Mouse (Mus musculus): ENCODE data around the gene Ankrd12.

DNA sequence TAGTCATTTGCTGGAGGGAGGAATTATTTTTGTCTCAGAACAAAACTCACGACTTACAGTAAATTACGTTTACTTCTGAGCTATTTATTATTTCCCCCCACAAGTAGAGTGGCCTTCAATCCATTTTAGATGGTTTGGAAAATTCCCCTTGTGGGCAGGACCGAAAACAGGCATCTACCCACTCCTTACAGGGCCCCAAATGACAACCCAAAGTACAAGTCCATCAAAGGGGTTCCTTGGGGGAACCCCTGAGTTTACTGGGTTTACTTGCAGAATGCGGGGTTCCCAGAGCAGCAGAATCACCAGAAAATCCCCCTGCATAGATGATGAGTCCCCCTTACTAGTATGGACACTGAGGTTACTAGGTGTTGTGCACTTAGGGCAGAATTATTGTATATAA is 35.3 kb upstream of the Ankrd12 start:
- no peak for TF ChIP-seq CTCF (IDR thresholded peaks at IDR 0.05 in 2 of 3, conservative IDR thresholded peaks at IDR 0.05 in 1 of 3; ENCODE audit: control insufficient read depth in 1 of 3, insufficient read depth in 1 of 3, low read depth in 2 of 3, low read length in 3 of 3, poor library complexity in 1 of 3, severe bottlenecking in 1 of 3)
- TF ChIP-seq HCFC1 (IDR thresholded peaks at IDR 0.05; ENCODE audit: low read depth, low read length): no peak
- no peak for TF ChIP-seq TAL1 (IDR thresholded peaks at IDR 0.05; ENCODE audit: low read length)
- TF ChIP-seq CHD2 (IDR thresholded peaks at IDR 0.05; ENCODE audit: low read length): no peak
- no peak for TF ChIP-seq POLR2A (IDR thresholded peaks at IDR 0.05; ENCODE audit: control insufficient read depth in 1 of 2, insufficient read depth in 1 of 2, low read depth in 1 of 2, low read length in 2 of 2, poor library complexity in 1 of 2)
- no peak for TF ChIP-seq TCF12 (IDR thresholded peaks at IDR 0.05; ENCODE audit: low read depth, low read length)
